Mouse (Mus musculus) CD4-positive, CD25-positive, alpha-beta regulatory T cell, adult 2 months (primary cell): Measurements from ENCODE around the gene Rpl10.

ENCODE experiments used
- DNase-seq: peaks from one replicate; pipeline ENCODE4 v3.0.0-alpha.2; 2012; ENCODE audit warnings: low read depth, low spot score

Rpl10 gene

GRCm38 (mm10) chrX:74281041-74281731, 10.6 kb downstream of the Rpl10 start:
- DNase-seq: no peak

GRCm38 (mm10) chrX:74281732-74282394, 11.3 kb downstream of the Rpl10 start, which contains the start of the genes Taz and Dnase1l1:
Gene Taz, plus strand, starts transcription at chrX:74281912.
Gene Dnase1l1, minus strand, starts transcription at chrX:74282337.
- DNase-seq: peak; percentile 68

DNA sequence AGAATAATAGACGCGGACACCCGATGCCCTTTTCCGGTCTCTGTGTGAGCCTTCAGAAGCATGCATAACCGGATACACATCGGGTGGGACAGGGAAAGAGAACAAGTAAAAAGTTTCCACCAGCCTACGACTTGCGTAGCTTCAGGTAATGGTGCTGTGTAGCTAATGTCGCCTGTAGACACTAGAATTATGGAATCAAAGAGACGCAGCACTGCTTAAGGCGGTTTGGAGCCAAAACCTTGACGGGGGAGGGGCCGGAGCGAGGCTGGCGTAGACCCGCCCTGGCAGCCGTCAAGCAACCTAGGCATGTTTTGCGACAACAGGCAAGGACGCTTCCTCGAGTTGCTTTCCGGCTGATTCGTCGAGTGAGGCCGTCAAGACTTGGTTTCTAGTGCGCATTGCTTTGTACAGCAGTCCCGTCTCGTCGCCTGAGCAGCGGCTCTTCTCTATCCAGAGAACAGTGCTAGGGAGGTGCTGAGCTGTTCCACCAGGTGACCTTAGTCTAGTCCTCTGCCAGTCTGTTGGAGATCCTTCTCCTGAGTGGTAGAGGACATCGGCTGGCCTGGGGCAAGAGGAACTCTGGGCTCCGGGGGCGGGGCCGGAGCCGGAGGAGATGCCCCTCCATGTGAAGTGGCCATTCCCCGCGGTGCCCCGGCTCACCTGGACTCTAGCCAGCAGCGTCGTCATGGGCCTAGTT, 11.9 kb downstream of the Rpl10 start:
- DNase-seq: peak; percentile 92

DNA sequence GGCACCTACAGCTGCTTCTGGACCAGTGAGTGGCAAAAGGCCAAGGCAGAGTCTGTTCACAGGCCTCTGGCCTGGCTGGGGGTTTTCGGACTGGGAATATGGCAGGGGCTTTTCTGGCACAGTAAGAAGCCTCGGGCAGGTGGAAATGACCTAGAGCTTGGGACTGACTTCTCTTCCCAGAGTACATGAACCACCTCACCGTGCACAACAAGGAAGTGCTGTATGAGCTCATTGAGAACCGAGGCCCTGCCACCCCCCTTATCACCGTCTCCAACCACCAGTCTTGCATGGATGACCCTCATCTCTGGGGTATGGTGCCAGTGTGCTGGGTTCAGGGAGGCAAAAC, 12.5 kb downstream of the Rpl10 start:
- DNase-seq: peak; percentile 13

- no peak for DNase-seq
Measured at GRCm38 (mm10) chrX:74293431-74293830, 22.8 kb downstream of the Rpl10 start.

GRCm38 (mm10) chrX:74296538-74297448, 26.2 kb downstream of the Rpl10 start, which contains the start of gene Atp6ap1:
Gene Atp6ap1, plus strand, starts transcription at chrX:74297097.
- peak; percentile 94 for DNase-seq

DNA sequence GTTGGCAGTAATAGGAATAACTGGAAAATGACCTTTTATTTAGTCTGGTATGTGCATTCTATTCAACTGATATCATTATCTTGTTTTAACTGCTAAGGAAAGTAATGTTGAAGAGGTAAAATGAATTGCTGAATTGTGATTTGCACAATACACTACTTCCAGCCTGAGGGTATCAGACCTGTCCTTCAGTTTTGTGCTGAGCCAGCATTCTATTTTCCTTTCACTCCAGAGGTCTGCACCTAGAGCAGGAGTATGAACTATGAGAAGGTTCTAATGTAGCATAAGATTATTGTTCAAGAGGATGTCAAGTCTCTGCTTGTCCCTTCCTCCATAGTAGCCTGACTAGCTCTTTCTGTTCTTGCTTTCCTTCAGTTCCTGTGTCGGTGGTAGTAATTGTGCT, 27.7 kb downstream of the Rpl10 start:
- DNase-seq: no peak

DNA sequence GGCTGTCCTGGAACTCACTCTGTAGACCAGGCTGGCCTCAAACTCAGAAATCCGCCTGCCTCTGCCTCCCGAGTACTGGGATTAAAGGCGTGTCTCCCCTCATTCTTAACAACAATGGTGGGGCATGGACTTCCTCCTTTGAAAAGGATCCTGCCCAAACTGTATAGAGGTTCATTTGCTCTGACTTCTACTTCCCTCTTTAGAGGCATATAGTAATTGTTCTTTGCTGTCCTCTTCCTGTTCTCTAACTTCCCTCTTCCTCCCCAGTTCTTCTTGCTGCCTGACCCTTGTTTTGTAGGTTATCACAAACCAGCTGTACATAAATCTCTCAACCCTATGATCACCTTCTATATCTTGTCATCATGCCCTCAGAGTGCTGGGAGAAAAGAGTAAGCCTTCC, 29.1 kb downstream of the Rpl10 start:
- no peak for DNase-seq

- peak; percentile 89 for DNase-seq
Measured at GRCm38 (mm10) chrX:74304867-74305700, 34.5 kb downstream of the Rpl10 start, which contains the start of gene Gdi1. Gene Gdi1, plus strand, starts transcription at chrX:74304998.

DNA sequence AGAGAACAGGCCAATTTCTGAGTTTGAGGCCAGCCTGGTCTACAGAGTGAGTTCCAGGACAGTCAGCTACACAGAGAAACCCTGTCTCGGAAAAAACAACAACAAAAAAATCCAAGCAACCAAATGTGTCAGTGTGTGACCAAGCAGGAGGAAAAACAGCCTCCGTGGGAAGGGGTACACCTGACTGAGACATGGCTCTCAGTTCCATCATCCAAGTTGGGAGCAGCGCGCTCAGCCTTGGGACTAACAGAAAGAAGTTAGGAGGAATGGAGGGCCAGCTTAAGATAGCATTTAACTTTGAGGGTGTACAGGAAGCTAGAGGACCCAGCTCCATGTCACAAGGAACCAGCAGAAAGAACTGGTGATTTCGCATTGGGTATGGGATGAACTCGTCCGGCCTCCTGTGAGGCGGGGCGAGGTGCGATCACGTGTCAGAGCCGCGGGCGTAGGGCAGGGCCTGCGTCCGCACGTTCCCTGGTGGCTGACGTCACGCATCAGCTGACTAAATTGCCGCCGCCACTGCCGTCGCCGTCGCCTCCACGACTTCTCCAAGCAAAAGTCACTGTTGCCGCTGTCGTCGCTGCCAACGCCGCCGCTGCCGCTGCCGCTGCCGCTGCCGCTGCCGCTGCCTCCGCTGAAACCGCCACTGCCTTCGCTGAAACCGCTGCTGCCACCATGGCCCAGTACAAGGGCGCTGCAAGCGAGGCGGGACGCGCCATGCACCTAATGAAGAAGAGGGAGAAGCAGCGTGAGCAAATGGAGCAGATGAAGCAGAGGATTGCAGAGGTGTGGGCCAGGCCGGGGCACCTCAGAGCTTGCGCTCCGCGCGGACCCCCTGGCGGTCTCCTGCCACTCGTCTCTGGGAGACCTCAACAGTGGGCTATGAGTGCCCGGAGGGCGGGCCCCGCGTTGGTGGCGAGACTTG, 42.2 kb downstream of the Rpl10 start, which contains the start of gene Fam50a:
TSS of gene Fam50a (plus strand) at position 494 of the 925 bp plus-strand sequence.
- DNase-seq: peak; percentile 94
